Mouse (Mus musculus): ENCODE results near the gene Fry.

GRCm38 (mm10) chr5:150259191-150260053 is 141.0 kb downstream of the Fry start:
- TF ChIP-seq CTCF (IDR thresholded peaks at IDR 0.05; ENCODE audit: extremely low read depth, insufficient read depth, low read length) = no peak
- TF ChIP-seq POLR2A (IDR thresholded peaks at IDR 0.05; ENCODE audit: extremely low read depth, insufficient read depth, low read length) = peak; percentile 75
